Mouse (Mus musculus): ENCODE measurements around the gene 4430402I18Rik. TPM values are rescaled to one million over a fixed set of nuclear protein-coding genes. Genes with fewer than 3 reads are reported as not detected.
"Not testable (repeated sequence)": the region's sequence is repeated elsewhere in the genome, so short reads cannot be mapped to it uniquely, and the experiment has no call there.

The 4430402I18Rik gene
- polyA plus RNA-seq, 1 experiment from 2014 or later: 1.4 TPM

- H3K36me3 ChIP-seq (ENCODE audit: control insufficient read depth, insufficient read depth, low read length): peaks cover 18% of the 10 kb centered on the region
- not testable (repeated sequence) for H3K27ac ChIP-seq (ENCODE audit: low read depth, low read length); H3K4me3 ChIP-seq (ENCODE audit: low read depth, low read length); H3K9ac ChIP-seq (replicated peaks; ENCODE audit: low read depth, low read length); ATAC-seq (ENCODE audit: low read depth); H3K4me2 ChIP-seq (ENCODE audit: low read depth, low read length); H3K9me3 ChIP-seq (ENCODE audit: control insufficient read depth, low read length); H3K27me3 ChIP-seq (ENCODE audit: control insufficient read depth, insufficient read depth, low read length); H3K4me1 ChIP-seq (ENCODE audit: control insufficient read depth, insufficient read depth, low read length)
- WGBS: 98% methylated on average over 16 of the region's 16 CpGs
Observed at GRCm38 (mm10) chr19:29000321-29000720, 32.7 kb upstream of the 4430402I18Rik start.

- Histone ChIP-seq H3K36me3 (ENCODE audit: control insufficient read depth, insufficient read depth, low read length) (peaks cover 25% of the 10 kb centered on the region), H3K9ac (replicated peaks; ENCODE audit: low read depth, low read length) (no peak overlapping the region), H3K4me2 (ENCODE audit: low read depth, low read length) (no peak overlapping the region), H3K4me3 (ENCODE audit: low read depth, low read length) (no peak overlapping the region), H3K9me3 (ENCODE audit: control insufficient read depth, low read length) (no peaks in the 10 kb centered on the region), H3K27ac (ENCODE audit: low read depth, low read length) (no peak overlapping the region), H3K27me3 (ENCODE audit: control insufficient read depth, insufficient read depth, low read length) (no peaks in the 10 kb centered on the region), H3K4me1 (ENCODE audit: control insufficient read depth, insufficient read depth, low read length) (no peaks in the 10 kb centered on the region)
- 95% methylated on average over 4 of the region's 4 CpGs for WGBS
- ATAC-seq (ENCODE audit: low read depth): no peak
Observed at GRCm38 (mm10) chr19:28997976-28998630, 30.5 kb upstream of the 4430402I18Rik start.

- Histone ChIP-seq H3K27ac (ENCODE audit: low read depth, low read length) (no peak overlapping the region), H3K36me3 (ENCODE audit: control insufficient read depth, insufficient read depth, low read length) (peaks cover 19% of the 10 kb centered on the region), H3K9ac (replicated peaks; ENCODE audit: low read depth, low read length) (no peak overlapping the region), H3K4me3 (ENCODE audit: low read depth, low read length) (no peak overlapping the region), H3K4me1 (ENCODE audit: control insufficient read depth, insufficient read depth, low read length) (peaks cover 7% of the 10 kb centered on the region), H3K27me3 (ENCODE audit: control insufficient read depth, insufficient read depth, low read length) (no peaks in the 10 kb centered on the region), H3K9me3 (ENCODE audit: control insufficient read depth, low read length) (no peaks in the 10 kb centered on the region), H3K4me2 (ENCODE audit: low read depth, low read length) (no peak overlapping the region)
- no peak for ATAC-seq (ENCODE audit: low read depth)
- WGBS: 93% methylated on average over 5 of the region's 5 CpGs
Observed at GRCm38 (mm10) chr19:28995366-28995765, 27.8 kb upstream of the 4430402I18Rik start.

GRCm38 (mm10) chr19:28994870-28995269 is 27.3 kb upstream of the 4430402I18Rik start:
- Histone ChIP-seq H3K4me1 (ENCODE audit: control insufficient read depth, insufficient read depth, low read length) (peaks cover 8% of the 10 kb centered on the region), H3K9me3 (ENCODE audit: control insufficient read depth, low read length) (no peaks in the 10 kb centered on the region), H3K4me2 (ENCODE audit: low read depth, low read length) (no peak overlapping the region), H3K27ac (ENCODE audit: low read depth, low read length) (no peak overlapping the region), H3K9ac (replicated peaks; ENCODE audit: low read depth, low read length) (no peak overlapping the region), H3K4me3 (ENCODE audit: low read depth, low read length) (no peak overlapping the region), H3K36me3 (ENCODE audit: control insufficient read depth, insufficient read depth, low read length) (peaks cover 19% of the 10 kb centered on the region), H3K27me3 (ENCODE audit: control insufficient read depth, insufficient read depth, low read length) (no peaks in the 10 kb centered on the region)
- WGBS: 65% methylated on average over 7 of the region's 7 CpGs
- no peak for ATAC-seq (ENCODE audit: low read depth)

GRCm38 (mm10) chr19:28991391-28991790 is 23.8 kb upstream of the 4430402I18Rik start:
- H3K27ac ChIP-seq (ENCODE audit: low read depth, low read length): no peak overlapping the region
- no peak for ATAC-seq (ENCODE audit: low read depth)

GRCm38 (mm10) chr19:28990590-28991221 is 23.1 kb upstream of the 4430402I18Rik start:
- peak overlapping the region; percentile 81 for H3K27ac ChIP-seq (ENCODE audit: low read depth, low read length)
- no peaks in the 10 kb centered on the region for H3K9me3 ChIP-seq (ENCODE audit: control insufficient read depth, low read length)
- peaks cover 11% of the 10 kb centered on the region for H3K4me1 ChIP-seq (ENCODE audit: control insufficient read depth, insufficient read depth, low read length)
- peaks cover 9% of the 10 kb centered on the region; the same call in 1 of the 2 replicates for H3K36me3 ChIP-seq (ENCODE audit: control insufficient read depth, insufficient read depth, low read length)
- H3K4me2 ChIP-seq (ENCODE audit: low read depth, low read length): peak overlapping the region; percentile 75
- H3K27me3 ChIP-seq (ENCODE audit: control insufficient read depth, insufficient read depth, low read length): no peaks in the 10 kb centered on the region
- ATAC-seq (ENCODE audit: low read depth): peak; percentile 67; the same call in 1 of the 2 replicates
- H3K9ac ChIP-seq (replicated peaks; ENCODE audit: low read depth, low read length): peak overlapping the region; percentile 82
- 1% methylated on average over 39 of the region's 41 CpGs for WGBS
- peak overlapping the region; percentile 66 for H3K4me3 ChIP-seq (ENCODE audit: low read depth, low read length)

More at GRCm38 (mm10) chr19:28991391-28991790, 23.8 kb upstream of the 4430402I18Rik start:
- H3K36me3 ChIP-seq (ENCODE audit: control insufficient read depth, insufficient read depth, low read length): peaks cover 15% of the 10 kb centered on the region
- no peaks in the 10 kb centered on the region for H3K9me3 ChIP-seq (ENCODE audit: control insufficient read depth, low read length)
- peak overlapping the region; percentile 82; the same call in 1 of the 2 replicates for H3K9ac ChIP-seq (replicated peaks; ENCODE audit: low read depth, low read length)
- H3K4me1 ChIP-seq (ENCODE audit: control insufficient read depth, insufficient read depth, low read length): peaks cover 11% of the 10 kb centered on the region
- 73% methylated on average over 5 of the region's 5 CpGs for WGBS
- peak overlapping the region; percentile 75 for H3K4me2 ChIP-seq (ENCODE audit: low read depth, low read length)
- H3K27me3 ChIP-seq (ENCODE audit: control insufficient read depth, insufficient read depth, low read length): no peaks in the 10 kb centered on the region
- peak overlapping the region; percentile 66 for H3K4me3 ChIP-seq (ENCODE audit: low read depth, low read length)

GRCm38 (mm10) chr19:28990194-28990589 is 22.6 kb upstream of the 4430402I18Rik start, which contains the start of gene Cdc37l1:
Gene Cdc37l1 (plus strand): TSS chr19:28990352.
- H3K4me2 ChIP-seq (ENCODE audit: low read depth, low read length): peak within 1 kb of the TSS; percentile 75
- WGBS: under 1% methylated on average over 37 of the region's 37 CpGs
- H3K4me1 ChIP-seq (ENCODE audit: control insufficient read depth, insufficient read depth, low read length): peaks cover 11% of the 10 kb centered on the region
- H3K27ac ChIP-seq (ENCODE audit: low read depth, low read length): peak within 1 kb of the TSS; percentile 81
- peak within 1 kb of the TSS; percentile 66 for H3K4me3 ChIP-seq (ENCODE audit: low read depth, low read length)
- H3K9me3 ChIP-seq (ENCODE audit: control insufficient read depth, low read length): no peaks in the 10 kb centered on the region
- ATAC-seq (ENCODE audit: low read depth): peak; percentile 97
- H3K36me3 ChIP-seq (ENCODE audit: control insufficient read depth, insufficient read depth, low read length): peaks cover 7% of the 10 kb centered on the region; the same call in 1 of the 2 replicates
- peak within 1 kb of the TSS; percentile 82 for H3K9ac ChIP-seq (replicated peaks; ENCODE audit: low read depth, low read length)
- H3K27me3 ChIP-seq (ENCODE audit: control insufficient read depth, insufficient read depth, low read length): no peaks in the 10 kb centered on the region

GRCm38 (mm10) chr19:28989515-28989914 is 21.9 kb upstream of the 4430402I18Rik start:
- peak overlapping the region; percentile 75 for H3K4me2 ChIP-seq (ENCODE audit: low read depth, low read length)
- H3K27me3 ChIP-seq (ENCODE audit: control insufficient read depth, insufficient read depth, low read length): no peaks in the 10 kb centered on the region
- H3K4me1 ChIP-seq (ENCODE audit: control insufficient read depth, insufficient read depth, low read length): peaks cover 11% of the 10 kb centered on the region
- WGBS: 74% methylated on average over 8 of the region's 8 CpGs
- no peak overlapping the region for H3K27ac ChIP-seq (ENCODE audit: low read depth, low read length)
- H3K9me3 ChIP-seq (ENCODE audit: control insufficient read depth, low read length): no peaks in the 10 kb centered on the region
- no peak for ATAC-seq (ENCODE audit: low read depth)
- peak overlapping the region; percentile 66 for H3K4me3 ChIP-seq (ENCODE audit: low read depth, low read length)
- H3K9ac ChIP-seq (replicated peaks; ENCODE audit: low read depth, low read length): no peak overlapping the region; the same call in 1 of the 2 replicates
- peaks cover 2% of the 10 kb centered on the region; the same call in 1 of the 2 replicates for H3K36me3 ChIP-seq (ENCODE audit: control insufficient read depth, insufficient read depth, low read length)

GRCm38 (mm10) chr19:28982617-28983016 is 15.0 kb upstream of the 4430402I18Rik start:
- Histone ChIP-seq H3K9me3 (ENCODE audit: control insufficient read depth, low read length) (no peaks in the 10 kb centered on the region), H3K4me1 (ENCODE audit: control insufficient read depth, insufficient read depth, low read length) (no peaks in the 10 kb centered on the region), H3K27ac (ENCODE audit: low read depth, low read length) (no peak overlapping the region), H3K9ac (replicated peaks; ENCODE audit: low read depth, low read length) (no peak overlapping the region), H3K27me3 (ENCODE audit: control insufficient read depth, insufficient read depth, low read length) (no peaks in the 10 kb centered on the region), H3K36me3 (ENCODE audit: control insufficient read depth, insufficient read depth, low read length) (no peaks in the 10 kb centered on the region), H3K4me3 (ENCODE audit: low read depth, low read length) (no peak overlapping the region), H3K4me2 (ENCODE audit: low read depth, low read length) (no peak overlapping the region)
- 85% methylated on average over 7 of the region's 7 CpGs for WGBS
- ATAC-seq (ENCODE audit: low read depth): no peak
